Mouse (Mus musculus) erythroblast, adult 5-6 weeks (primary cell): ENCODE data around the gene Prss37. TPM values are rescaled to one million over a fixed set of nuclear protein-coding genes. Genes with fewer than 3 reads are reported as not detected.

Experiments
- ATAC-seq: replicated peaks from 2 replicates; pipeline ENCODE4 v1.8.0; 2016; ENCODE audit warnings: moderate number of reproducible peaks, mild to moderate bottlenecking, moderate TSS enrichment, inconsistent platforms; ENCODE audit not compliant: poor library complexity, low FRiP score, severe bottlenecking
- total RNA-seq, 2 experiments: library from RNA; stranded (forward) in 1 of 2; stranded (reverse) in 1 of 2; fragments of 150-400 nt in 1 of 2; fragments of 200-764, 138-1000 nt in 1 of 2; gene quantifications; 2 replicates each; pipeline versions ENCODE4 v1.2.3 to v1.2.4; 2015 to 2017; ENCODE audit warnings: low replicate concordance in 2 of 2

Gene Prss37
- total RNA-seq (2015; ENCODE audit: low replicate concordance), result not detected in 2 replicates
- total RNA-seq (2017; ENCODE audit: low replicate concordance), result not detected in 2 replicates

DNA sequence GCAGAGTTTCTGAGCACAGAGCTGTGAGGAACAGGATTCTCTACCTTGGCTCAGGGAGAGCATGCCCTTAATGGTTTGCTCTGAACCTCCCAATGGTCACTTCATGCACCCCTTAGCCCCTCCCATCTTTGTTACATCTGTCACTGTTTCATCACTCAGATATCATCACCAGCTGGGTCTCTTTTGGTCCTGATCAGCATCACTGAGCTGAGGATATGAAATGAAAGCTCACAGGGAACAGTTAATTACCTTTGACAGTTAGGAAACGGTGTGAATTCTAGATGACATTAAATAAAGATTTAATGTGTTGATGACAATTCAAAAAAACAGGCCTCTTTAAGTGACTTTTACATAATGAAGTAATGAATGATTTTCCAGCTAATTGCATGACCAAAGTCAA, at the start of gene Prss37:
Gene Prss37 (minus strand): TSS at position 101 of the 400 bp plus-strand sequence.
- ATAC-seq, result no peak

DNA sequence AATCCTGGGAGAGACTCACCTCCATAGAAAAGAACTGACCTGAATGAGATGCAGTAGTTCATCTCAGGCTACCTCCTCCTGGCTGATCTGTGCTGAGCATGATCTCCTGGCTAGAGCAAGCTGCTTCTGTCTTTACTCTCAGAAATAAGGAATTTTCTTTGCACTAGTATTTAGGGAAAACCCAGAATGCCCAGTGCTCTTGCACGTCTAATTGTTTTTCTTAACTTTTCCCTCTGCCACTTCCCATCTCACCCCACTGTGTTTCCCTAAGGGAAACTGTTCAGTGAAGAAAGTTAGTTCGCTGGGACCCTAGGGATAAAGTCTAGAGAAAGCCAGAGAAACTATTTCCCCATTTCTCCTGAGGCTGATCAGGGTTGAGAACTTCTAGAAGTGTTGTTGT, 35.6 kb upstream of the Prss37 start, which contains the start of gene Olfr461:
Gene Olfr461 (minus strand): TSS at position 101 of the 400 bp plus-strand sequence.
- no peak for ATAC-seq

GRCm38 (mm10) chr6:40544690-40545089, 25.4 kb upstream of the Prss37 start:
- no peak for ATAC-seq

DNA sequence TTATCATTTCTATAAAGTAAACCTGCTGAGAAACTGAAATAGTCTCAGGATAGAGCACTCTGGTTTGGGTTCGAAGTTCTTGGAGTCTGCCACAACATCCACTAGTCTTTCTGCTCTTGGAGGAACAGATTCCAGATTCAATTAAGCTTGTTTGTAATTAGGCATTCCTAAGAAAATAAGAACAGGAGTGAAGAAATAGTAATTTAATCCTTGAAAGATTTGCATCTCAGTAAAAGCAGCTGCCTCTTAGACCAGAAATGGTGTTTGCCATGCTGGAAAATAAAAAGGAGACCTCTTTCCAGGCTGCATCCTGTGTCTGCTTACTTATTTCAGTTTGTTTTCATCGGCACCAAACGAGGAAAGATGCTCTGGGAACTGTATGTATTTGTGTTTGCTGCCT, 26.1 kb downstream of the Prss37 start, which contains the start of gene Tas2r108:
Gene Tas2r108 (plus strand): TSS at position 301 of the 400 bp plus-strand sequence.
- ATAC-seq, result no peak

DNA sequence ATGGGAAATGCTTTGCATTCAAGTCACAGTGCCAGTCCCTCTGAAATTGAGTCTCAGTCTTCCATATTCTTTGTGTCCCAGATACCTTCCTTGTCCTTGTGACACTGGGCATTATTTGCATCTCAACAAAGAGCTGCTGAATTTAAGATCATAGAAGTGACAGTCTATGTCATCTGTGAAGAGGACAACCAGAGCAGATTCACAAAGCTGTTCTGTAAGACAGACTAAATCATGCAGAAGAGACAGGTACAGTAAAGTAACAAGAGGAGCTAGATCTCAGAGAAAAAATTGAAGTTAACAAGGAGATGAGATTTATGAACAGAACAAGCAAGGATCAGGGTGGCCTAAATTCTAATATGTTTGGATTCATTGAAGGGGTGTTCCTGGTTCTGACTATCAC, 28.4 kb downstream of the Prss37 start, which contains the start of gene Tas2r137:
Gene Tas2r137 (plus strand): TSS at position 301 of the 400 bp plus-strand sequence.
- ATAC-seq, result no peak

DNA sequence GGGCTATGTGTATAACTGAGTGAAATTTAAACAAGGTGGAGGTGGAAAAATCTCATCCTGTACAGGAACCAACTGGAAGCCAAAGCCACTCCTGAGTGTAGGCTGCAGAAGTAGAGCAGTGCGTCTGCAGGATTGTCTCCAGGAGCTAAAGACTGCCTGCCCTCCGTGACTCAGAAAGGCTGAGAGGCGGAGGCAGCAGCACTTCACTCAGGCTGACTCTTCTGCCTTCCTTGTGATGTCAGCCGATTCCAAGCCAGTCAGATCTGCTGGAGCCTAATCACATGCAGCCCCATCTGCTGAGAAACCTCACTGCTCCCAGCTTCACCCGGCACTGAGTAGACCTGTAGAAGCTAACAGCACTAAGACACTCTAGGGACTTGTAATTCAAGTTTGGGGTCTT, 37.0 kb downstream of the Prss37 start:
- ATAC-seq, result no peak

- no peak for ATAC-seq
Measured at GRCm38 (mm10) chr6:40479705-40480104, 39.6 kb downstream of the Prss37 start.

DNA sequence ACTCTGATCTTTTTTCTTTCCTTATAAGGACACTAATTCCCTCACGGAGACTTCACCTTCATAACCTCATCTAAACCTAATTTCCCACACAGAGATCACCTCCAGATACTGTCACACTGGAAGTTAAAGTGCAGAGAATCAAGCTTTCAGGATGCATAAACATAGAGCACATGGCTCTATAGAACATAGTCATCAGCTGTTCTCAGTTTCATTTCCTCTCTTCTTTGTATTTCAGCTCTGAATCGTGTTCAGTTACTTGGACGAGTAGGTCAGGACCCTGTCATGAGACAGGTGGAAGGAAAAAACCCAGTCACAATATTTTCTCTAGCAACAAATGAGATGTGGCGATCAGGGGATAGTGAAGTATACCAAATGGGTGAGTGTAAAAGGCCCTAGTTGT, 43.2 kb downstream of the Prss37 start:
- no peak for ATAC-seq

- ATAC-seq, result no peak
Measured at GRCm38 (mm10) chr6:40471720-40472010, 47.6 kb downstream of the Prss37 start.

GRCm38 (mm10) chr6:40470916-40471719, 48.2 kb downstream of the Prss37 start, which contains the start of gene Ssbp1:
Gene Ssbp1 (plus strand): TSS chr6:40471352.
- peak; percentile 98 for ATAC-seq

DNA sequence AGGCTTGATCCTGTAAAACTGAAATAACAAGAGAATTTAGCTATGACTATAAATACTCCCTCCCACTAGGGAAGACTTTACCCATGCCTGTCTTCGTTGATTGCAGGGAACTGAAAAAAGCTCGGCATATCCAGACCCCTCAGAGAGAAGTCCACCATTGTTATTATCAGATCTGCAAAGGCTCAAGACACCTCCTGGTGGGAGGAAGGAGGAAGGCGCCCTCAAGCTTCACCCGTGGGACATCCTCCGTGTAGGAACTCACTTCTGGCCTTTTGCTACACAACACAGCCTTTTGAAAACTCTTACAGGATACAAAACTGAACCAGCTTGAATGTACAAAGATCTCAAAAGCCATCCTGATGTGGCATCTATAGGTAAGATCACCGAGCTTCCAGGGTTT, 53.6 kb downstream of the Prss37 start:
- no peak for ATAC-seq

Other genes with a start within 250 kb of the Prss37 start
- 5.0 and 5.9 TPM in 2 replicates for gene Agk, start 194.3 kb downstream of the Prss37 start, total RNA-seq (2015; ENCODE audit: low replicate concordance)
- gene Agk, start 194.3 kb downstream of the Prss37 start, total RNA-seq (2017; ENCODE audit: low replicate concordance), result 2.8 and 4.0 TPM in 2 replicates
- 7.5 and 9.6 TPM in 2 replicates for gene E330009J07Rik, start 83.4 kb downstream of the Prss37 start, total RNA-seq (2015; ENCODE audit: low replicate concordance)
- gene E330009J07Rik, start 83.4 kb downstream of the Prss37 start, total RNA-seq (2017; ENCODE audit: low replicate concordance), result 2.8 and 6.0 TPM in 2 replicates
- gene Wee2, start 80.4 kb downstream of the Prss37 start, total RNA-seq (2015; ENCODE audit: low replicate concordance), result not detected in 2 replicates
- gene Wee2, start 80.4 kb downstream of the Prss37 start, total RNA-seq (2017; ENCODE audit: low replicate concordance), result not detected in 2 replicates
- 38.0 and 42.5 TPM in 2 replicates for gene Ssbp1, start 48.2 kb downstream of the Prss37 start, total RNA-seq (2015; ENCODE audit: low replicate concordance)
- gene Ssbp1, start 48.2 kb downstream of the Prss37 start, total RNA-seq (2017; ENCODE audit: low replicate concordance), result 17.8 and 23.8 TPM in 2 replicates
- not detected in 2 replicates for gene Tas2r137, start 28.3 kb downstream of the Prss37 start, total RNA-seq (2015; ENCODE audit: low replicate concordance)
- not detected in 2 replicates for gene Tas2r137, start 28.3 kb downstream of the Prss37 start, total RNA-seq (2017; ENCODE audit: low replicate concordance)
- not detected in 2 replicates for gene Tas2r108, start 26.0 kb downstream of the Prss37 start, total RNA-seq (2015; ENCODE audit: low replicate concordance)
- not detected in 2 replicates for gene Tas2r108, start 26.0 kb downstream of the Prss37 start, total RNA-seq (2017; ENCODE audit: low replicate concordance)
- not detected in 2 replicates for gene Olfr461, start 35.5 kb upstream of the Prss37 start, total RNA-seq (2015; ENCODE audit: low replicate concordance)
- gene Olfr461, start 35.5 kb upstream of the Prss37 start, total RNA-seq (2017; ENCODE audit: low replicate concordance), result not detected in 2 replicates
- not detected in 2 replicates for gene Olfr460, start 50.0 kb upstream of the Prss37 start, total RNA-seq (2015; ENCODE audit: low replicate concordance)
- gene Olfr460, start 50.0 kb upstream of the Prss37 start, total RNA-seq (2017; ENCODE audit: low replicate concordance), result not detected in 2 replicates
- gene Clec5a, start 66.3 kb upstream of the Prss37 start, total RNA-seq (2015; ENCODE audit: low replicate concordance), result 40.3 and 55.6 TPM in 2 replicates
- gene Clec5a, start 66.3 kb upstream of the Prss37 start, total RNA-seq (2017; ENCODE audit: low replicate concordance), result 32.6 and 35.8 TPM in 2 replicates
- gene Tas2r138, start 93.8 kb upstream of the Prss37 start, total RNA-seq (2015; ENCODE audit: low replicate concordance), result not detected in 2 replicates
- gene Tas2r138, start 93.8 kb upstream of the Prss37 start, total RNA-seq (2017; ENCODE audit: low replicate concordance), result not detected in 2 replicates
- gene Mgam, start 109.3 kb upstream of the Prss37 start, total RNA-seq (2015; ENCODE audit: low replicate concordance), result 18.4 and 24.8 TPM in 2 replicates
- 8.1 and 23.0 TPM in 2 replicates for gene Mgam, start 109.3 kb upstream of the Prss37 start, total RNA-seq (2017; ENCODE audit: low replicate concordance)